Mouse (Mus musculus) kidney, adult 18-20 months (tissue): ENCODE measurements around the gene Rbks.
"Not testable (repeated sequence)": the region's sequence is repeated elsewhere in the genome, so short reads cannot be mapped to it uniquely, and the experiment has no call there.

Experiments used
- DNase-seq: peaks from one replicate; pipeline ENCODE4 v3.0.0; 2021

Rbks gene

DNA sequence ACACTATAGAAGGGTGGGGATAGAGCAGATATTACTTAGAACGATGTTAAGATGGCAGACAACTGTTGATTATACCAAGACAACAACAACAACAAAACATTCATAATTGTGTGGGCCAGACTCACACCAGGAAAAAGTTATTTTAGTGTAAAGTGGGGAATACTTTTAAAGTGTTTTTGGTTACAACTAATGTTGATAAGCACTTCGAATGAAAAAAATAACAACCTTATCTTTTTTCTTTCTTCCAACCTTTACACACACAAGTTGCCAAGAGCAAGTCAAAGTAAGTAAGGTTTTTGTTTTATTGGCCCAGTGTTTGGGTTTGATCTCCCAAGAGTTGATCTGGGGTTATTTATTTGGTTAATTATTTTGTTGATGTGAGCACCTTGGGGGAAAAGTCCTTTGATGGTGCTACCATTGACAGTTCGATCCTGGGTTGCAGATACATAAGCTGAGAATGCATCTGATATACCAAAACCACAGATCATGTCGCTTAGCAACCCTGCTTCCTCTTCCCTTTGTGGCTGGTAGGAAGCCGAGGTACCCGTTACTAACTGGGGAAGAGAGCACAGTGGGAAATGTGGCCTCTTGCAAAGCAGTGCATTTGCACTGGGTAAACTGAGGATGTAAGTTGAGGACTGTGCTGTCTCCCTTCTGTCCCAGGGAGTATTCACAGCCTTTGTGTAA lies 82.9 kb downstream of the Rbks start:
- DNase-seq: no peak

- DNase-seq: peak; percentile 92
Observed at GRCm38 (mm10) chr5:31613852-31614286, 83.6 kb downstream of the Rbks start.

GRCm38 (mm10) chr5:31611186-31611585 lies 86.2 kb downstream of the Rbks start:
- DNase-seq: no peak

- DNase-seq: no peak
Observed at GRCm38 (mm10) chr5:31610376-31611086, 86.9 kb downstream of the Rbks start.

GRCm38 (mm10) chr5:31606151-31606550 lies 91.3 kb downstream of the Rbks start:
- DNase-seq: no peak

- DNase-seq: no peak
Observed at GRCm38 (mm10) chr5:31603766-31604165, 93.7 kb downstream of the Rbks start.

DNA sequence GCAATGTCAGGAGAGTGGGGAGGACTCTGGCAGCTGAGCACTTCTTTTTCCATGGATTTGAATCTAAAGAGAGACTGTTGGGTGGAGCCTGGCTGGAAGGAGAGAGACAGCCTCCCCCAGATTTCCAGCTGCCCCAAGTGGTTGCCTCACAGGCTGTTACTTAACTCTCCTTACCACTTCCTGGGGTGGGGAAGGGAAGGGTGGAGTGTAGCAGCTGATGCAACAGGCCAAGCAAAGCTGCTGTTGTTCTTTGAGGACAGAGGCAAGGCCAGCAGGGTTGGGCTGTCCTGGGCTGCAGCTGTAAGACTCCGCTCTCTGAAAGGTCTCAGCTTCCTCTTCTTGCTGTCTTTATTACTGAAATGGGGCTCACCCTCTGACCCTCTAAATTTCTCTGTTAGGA lies 95.0 kb downstream of the Rbks start:
- no peak for DNase-seq

GRCm38 (mm10) chr5:31601162-31601722 lies 96.2 kb downstream of the Rbks start:
- DNase-seq: no peak

- no peak for DNase-seq
Observed at GRCm38 (mm10) chr5:31599161-31599560, 98.3 kb downstream of the Rbks start.

- no peak for DNase-seq
Observed at GRCm38 (mm10) chr5:31598579-31598978, 98.8 kb downstream of the Rbks start.

GRCm38 (mm10) chr5:31598121-31598520 lies 99.3 kb downstream of the Rbks start:
- no peak for DNase-seq

GRCm38 (mm10) chr5:31597430-31597944 lies 99.9 kb downstream of the Rbks start:
- no peak for DNase-seq

GRCm38 (mm10) chr5:31596481-31597429 lies 100.7 kb downstream of the Rbks start, which contains the start of gene Mrpl33:
Mrpl33 (plus strand) TSS chr5:31596935.
- DNase-seq: peak; percentile 18

DNA sequence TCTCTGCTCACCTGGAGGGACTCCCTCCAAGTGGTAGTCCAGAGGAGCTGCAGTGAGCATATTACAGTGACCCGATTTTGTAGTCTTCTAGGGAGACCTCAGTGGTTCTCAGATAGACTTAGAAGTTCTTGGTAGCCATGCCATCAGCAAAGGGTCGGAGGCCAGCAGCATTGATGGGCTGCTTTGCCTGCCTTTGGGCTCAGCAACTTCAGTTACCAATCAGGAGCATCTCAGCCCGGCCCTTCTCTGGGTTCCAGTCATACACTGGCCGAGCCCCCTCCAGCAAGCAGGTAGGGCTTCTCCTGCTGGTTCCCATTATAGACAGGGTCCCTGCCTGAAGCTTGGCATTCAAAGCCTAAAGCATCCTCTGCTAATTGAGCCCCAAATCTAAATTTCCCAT lies 101.6 kb downstream of the Rbks start:
- no peak for DNase-seq

GRCm38 (mm10) chr5:31591122-31591521 lies 106.3 kb downstream of the Rbks start:
- no peak for DNase-seq

DNA sequence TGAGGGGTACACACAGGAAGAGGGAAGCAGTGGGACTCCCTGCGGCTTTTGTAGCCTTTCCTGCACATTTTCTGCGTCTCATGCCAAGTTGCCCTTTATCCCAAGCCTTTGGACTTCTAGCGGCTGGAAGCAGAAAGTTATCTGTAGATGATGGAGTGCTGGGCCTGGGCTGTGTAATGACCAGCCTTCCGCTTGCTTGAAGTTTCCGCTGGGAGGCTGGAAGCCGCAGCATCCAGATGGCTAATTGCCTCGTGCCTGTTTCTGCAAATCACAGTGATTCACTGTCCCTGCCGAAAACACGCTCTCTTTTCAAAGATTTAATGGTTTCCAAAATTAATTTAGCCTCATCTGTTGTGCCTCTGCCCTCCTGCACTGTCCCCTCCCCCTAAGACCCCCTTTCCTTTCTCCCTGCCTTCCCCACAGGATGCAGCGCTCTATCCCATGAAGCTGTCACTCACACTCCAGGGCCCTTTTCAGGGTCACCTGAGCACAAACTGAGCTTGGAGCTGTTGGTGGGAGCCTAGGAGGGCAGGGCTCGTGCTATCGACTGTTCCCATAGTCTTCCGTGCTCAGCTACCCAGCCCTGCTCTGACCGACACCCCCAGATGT lies 107.6 kb downstream of the Rbks start:
- no peak for DNase-seq

GRCm38 (mm10) chr5:31588672-31589071 lies 108.8 kb downstream of the Rbks start:
- not testable (repeated sequence) for DNase-seq

DNA sequence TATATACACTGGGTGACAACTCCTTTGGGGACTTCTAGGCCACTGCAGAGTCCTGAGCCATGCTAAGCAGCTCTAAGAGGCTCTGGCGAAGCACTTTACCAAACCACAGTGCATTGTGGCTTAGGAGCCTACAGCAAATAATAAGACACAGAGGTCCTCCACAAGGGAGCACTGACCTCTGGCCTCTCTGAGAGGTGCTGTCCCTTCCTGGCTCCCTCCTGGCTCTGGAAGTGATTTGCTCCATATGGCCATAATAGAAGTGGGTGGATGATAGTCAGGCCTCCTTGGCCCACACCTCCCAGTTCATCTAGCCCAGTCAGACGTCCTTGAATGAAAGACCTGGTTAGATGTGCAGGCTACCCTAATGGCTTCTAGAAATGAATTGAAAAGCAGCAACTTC lies 109.4 kb downstream of the Rbks start:
- no peak for DNase-seq

- peak; percentile 14 for DNase-seq
Observed at GRCm38 (mm10) chr5:31585526-31585925, 111.9 kb downstream of the Rbks start.

- peak; percentile 71 for DNase-seq
Observed at GRCm38 (mm10) chr5:31583261-31583660, 114.2 kb downstream of the Rbks start.

DNA sequence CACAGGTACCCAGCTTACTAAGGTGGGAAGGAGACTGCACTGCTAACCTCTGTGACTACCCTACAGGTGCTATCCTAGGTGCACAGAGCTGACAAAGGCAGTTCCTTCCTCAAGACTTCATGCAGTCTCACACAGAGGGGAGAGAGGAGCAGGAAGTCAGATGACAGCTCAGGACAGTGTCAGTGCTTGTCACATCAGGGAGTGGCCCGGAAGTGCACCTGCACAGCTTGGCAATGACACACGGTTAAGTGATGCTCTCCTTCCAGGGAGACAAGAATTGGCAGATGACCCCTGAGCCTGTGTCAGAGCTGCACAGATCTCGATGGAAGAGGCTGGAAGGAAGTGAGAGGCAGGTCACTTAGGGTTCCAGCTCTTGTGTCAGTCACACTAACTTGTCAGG lies 115.5 kb downstream of the Rbks start:
- no peak for DNase-seq

DNA sequence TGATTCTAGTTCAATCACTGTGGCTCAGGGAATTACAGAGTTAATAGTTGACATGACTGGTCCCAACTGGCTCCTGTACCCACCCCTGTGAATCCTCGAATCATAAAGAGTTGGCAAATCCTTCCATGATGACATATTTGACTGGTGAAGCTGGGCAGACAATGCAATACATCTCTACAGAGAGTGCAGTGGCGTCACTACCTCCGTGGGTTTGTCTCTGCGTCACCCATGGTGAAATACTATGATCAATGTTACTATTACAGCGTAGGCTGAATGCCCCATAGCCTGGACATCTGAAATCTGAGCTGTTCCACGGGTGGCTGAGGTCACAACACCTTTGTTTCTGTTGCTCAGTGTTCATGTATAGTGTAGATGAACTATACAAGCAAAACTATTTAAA lies 116.2 kb downstream of the Rbks start:
- DNase-seq: no peak
